Mouse (Mus musculus) left cerebral cortex, adult 2 months (tissue): ENCODE results near the gene Paxbp1. TPM values are rescaled to one million over a fixed set of nuclear protein-coding genes. Genes with fewer than 3 reads are reported as not detected.
A peak's percentile ranks its signal among the peaks of the same experiment; 100 is the strongest.

Experiments
- DNase-seq, 2 experiments: peaks; one replicate each; pipeline ENCODE4 v3.0.0; 2021 to 2022; ENCODE audit warnings: low spot score in 2 of 2, mixed read lengths in 1 of 2; ENCODE audit errors: extremely low spot score in 1 of 2
- H3K27ac ChIP-seq: fragments of 200-600 bp; 2 replicates; pipeline ENCODE4 v1.8.1; 2022
- H3K4me3 ChIP-seq: fragments of 200-600 bp; 2 replicates; pipeline ENCODE4 v1.8.1; 2022
- CTCF ChIP-seq: fragments of 200-600 bp; IDR thresholded peaks from 2 replicates; pipeline ENCODE4 v1.8.1; 2022; ENCODE audit warnings: antibody characterized with exemption, mild to moderate bottlenecking, moderate library complexity
- intact Hi-C: fragments of 180-260 bp; cut with DNase I; formaldehyde crosslinking; loops from one replicate; pipeline ENCODE4 v1.15.1; 2025
- total RNA-seq, 2 experiments: library from RNA; stranded (reverse); gene quantifications; 2 replicates each; pipeline ENCODE4 v1.2.3; 2021

The Paxbp1 gene
- total RNA-seq, 2 experiments from 2014 or later, result 66.1 to 76.5 TPM

GRCm38 (mm10) chr16:90989162-90989561, 55.2 kb downstream of the Paxbp1 start:
- TF ChIP-seq CTCF, result no peak
- intact Hi-C loops, result no loop called here
- DNase-seq, result no peak
- Histone ChIP-seq H3K4me3 (no peak overlapping the region), H3K27ac (no peak overlapping the region)

DNA sequence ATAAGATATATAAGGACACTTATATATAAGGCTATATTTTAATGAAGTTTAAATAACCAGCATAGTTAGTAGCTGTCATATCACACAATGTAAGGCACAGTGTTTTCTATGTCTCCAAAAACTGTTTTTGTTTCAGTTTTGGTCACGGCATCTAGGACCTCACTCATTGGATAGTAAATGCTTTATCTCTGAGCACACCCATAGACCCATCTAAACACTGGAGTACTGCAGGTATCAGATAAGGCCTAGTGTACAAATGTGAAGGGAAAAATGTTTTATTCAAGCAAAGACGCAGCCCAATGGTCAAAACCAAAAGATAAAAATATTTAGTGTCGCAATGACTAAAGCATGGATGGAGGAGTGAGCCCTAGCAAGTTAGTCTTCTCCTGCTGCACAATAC, 55.7 kb downstream of the Paxbp1 start:
- intact Hi-C loops, result no loop called here
- no peak for DNase-seq
- H3K4me3 ChIP-seq, result no peak overlapping the region
- H3K27ac ChIP-seq, result no peak overlapping the region
- no peak for TF ChIP-seq CTCF

- Histone ChIP-seq H3K4me3 (no peak overlapping the region), H3K27ac (no peak overlapping the region)
- no peak for DNase-seq
- intact Hi-C loops, result no loop called here
- TF ChIP-seq CTCF, result no peak
These were observed 56.3 kb downstream of the Paxbp1 start for GRCm38 (mm10) chr16:90988039-90988438.

GRCm38 (mm10) chr16:90971004-90971403, 73.3 kb downstream of the Paxbp1 start:
- Histone ChIP-seq H3K4me3 (no peak overlapping the region), H3K27ac (peak overlapping the region; percentile 28; the same call in 1 of the 2 replicates)
- intact Hi-C loops, result no loop called here
- DNase-seq, result no peak
- no peak for TF ChIP-seq CTCF

DNA sequence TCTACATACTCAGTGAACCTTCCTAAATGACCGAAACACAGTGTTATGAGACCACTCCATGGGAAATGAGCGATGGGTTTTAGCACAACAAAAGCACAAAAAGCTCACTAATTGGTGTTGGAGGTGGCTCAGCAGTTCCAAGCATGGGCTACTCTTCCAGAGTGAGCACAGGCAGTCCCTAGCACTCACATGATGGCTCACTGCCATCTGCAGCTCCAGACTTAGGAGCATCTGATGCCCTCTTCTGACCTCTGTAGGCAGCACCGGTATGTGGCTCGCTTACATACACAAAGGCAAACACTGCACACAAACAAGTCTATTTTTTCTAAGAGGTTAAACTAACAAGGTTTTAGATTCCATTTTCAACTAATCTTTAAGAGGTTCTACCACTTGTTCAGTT, 78.1 kb downstream of the Paxbp1 start:
- intact Hi-C loops, result no loop called here
- H3K27ac ChIP-seq, result no peak overlapping the region
- no peak overlapping the region for H3K4me3 ChIP-seq
- no peak for TF ChIP-seq CTCF
- no peak for DNase-seq

DNA sequence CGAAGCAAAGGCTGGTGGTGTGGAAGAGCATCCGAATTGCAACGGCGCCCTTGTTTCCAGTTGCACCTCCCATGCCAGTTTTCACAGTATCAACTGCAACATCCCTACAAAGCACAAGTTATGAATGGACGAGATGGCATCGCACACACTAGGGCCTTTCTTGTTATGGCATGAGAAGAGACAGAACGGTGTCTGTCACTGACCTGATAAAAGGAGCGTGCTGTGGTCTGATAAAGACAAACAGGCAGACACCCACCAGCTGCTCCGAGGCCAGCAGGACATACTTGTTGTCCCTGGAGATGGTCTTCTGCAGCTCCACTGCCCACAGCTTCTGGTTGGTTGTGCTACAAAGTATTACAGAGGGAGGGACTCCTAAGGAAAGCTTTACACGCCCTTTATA, 80.0 kb downstream of the Paxbp1 start:
- intact Hi-C loops, result no loop called here
- DNase-seq, result no peak
- no peak for TF ChIP-seq CTCF
- Histone ChIP-seq H3K4me3 (no peak overlapping the region), H3K27ac (no peak overlapping the region)

Other genes with a start within 250 kb of the Paxbp1 start
- gene Urb1, start 234.1 kb downstream of the Paxbp1 start, total RNA-seq, result 10 to 100 TPM; 15.8 to 21.3 TPM
- 1 to 10 TPM; 1.7 to 2.7 TPM for gene Eva1c, start 217.8 kb downstream of the Paxbp1 start, total RNA-seq
- 10 to 100 TPM; 40.6 to 42.1 TPM for gene Cfap298, start 109.4 kb downstream of the Paxbp1 start, total RNA-seq
- 100 to 1,000 TPM; 339 TPM for gene Synj1, start 33.2 kb downstream of the Paxbp1 start, total RNA-seq
- under 1 TPM; 0.72 to 0.91 TPM for gene 4932438H23Rik, start 50.6 kb upstream of the Paxbp1 start, total RNA-seq
- 10 to 100 TPM; 21.8 to 22.3 TPM for gene Olig2, start 180.9 kb upstream of the Paxbp1 start, total RNA-seq
- gene Olig1, start 225.2 kb upstream of the Paxbp1 start, total RNA-seq, result 10 to 100 TPM; 77.1 to 84.7 TPM